Mouse (Mus musculus) stomach, postnatal 0 days (tissue): ENCODE measurements at regions not wholly inside any gene's neighbourhood (a gene's known extent, or its start where the extent isn't known, plus 50 kb on each side); places are given as distances from the start of the nearest gene placed in this dataset.

Experiments used
- CTCF ChIP-seq: IDR thresholded peaks from 2 replicates; pipeline ENCODE4 v1.5.1; 2016; ENCODE audit warnings: antibody characterized with exemption, low read depth, mild to moderate bottlenecking, moderate library complexity
- EP300 ChIP-seq: optimal IDR thresholded peaks from 2 replicates; pipeline ENCODE3; 2016; ENCODE audit warnings: antibody characterized with exemption

DNA sequence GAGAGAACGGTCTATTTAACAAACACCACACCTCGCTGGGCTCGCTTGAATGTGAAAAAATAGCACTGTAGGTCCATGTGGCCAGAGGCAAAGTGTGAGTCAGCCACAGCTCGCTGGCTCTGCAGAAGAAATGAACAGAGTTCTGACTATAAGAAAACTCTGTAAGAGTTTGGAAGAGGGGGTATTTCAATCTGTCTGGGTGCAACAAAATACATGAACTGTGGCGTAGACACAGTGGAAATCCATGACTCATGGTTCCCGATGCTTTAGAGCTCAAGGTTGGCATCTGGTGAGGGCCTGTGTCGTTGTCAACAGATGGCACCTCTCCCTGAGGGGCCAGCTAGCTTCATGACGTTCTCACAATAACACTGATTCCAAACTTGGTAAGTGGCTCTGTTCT is 1147.4 kb upstream of the Gulo start:
- TF ChIP-seq CTCF, result no peak
- TF ChIP-seq EP300, result no peak
